Mouse (Mus musculus) thymus, adult 2 months (tissue): ENCODE results near the gene Dchs1. TPM values are rescaled to one million over a fixed set of nuclear protein-coding genes. Genes with fewer than 3 reads are reported as not detected.

Experiments used
- DNase-seq: peaks from one replicate; pipeline ENCODE4 v3.0.0; 2021
- H3K27ac ChIP-seq: fragments of 200-500 bp; 2 replicates; pipeline ENCODE4 v1.5.1; 2012; ENCODE audit warnings: low read length, control low read depth; ENCODE audit not compliant: control insufficient read depth, insufficient read depth
- H3K27me3 ChIP-seq: fragments of 200-500 bp; 2 replicates; pipeline ENCODE4 v1.6.1; 2012; ENCODE audit warnings: mild to moderate bottlenecking, low read length, moderate library complexity, mixed read lengths; ENCODE audit not compliant: control insufficient read depth, insufficient read depth
- H3K36me3 ChIP-seq: fragments of 200-500 bp; 2 replicates; pipeline ENCODE4 v1.6.1; 2012; ENCODE audit warnings: mild to moderate bottlenecking, low read length, moderate library complexity; ENCODE audit not compliant: control insufficient read depth, insufficient read depth
- H3K4me1 ChIP-seq: fragments of 200-500 bp; replicated peaks from 2 replicates; pipeline ENCODE4 v1.6.1; 2012; ENCODE audit warnings: low read length; ENCODE audit not compliant: control insufficient read depth, insufficient read depth
- H3K4me3 ChIP-seq: fragments of 200-500 bp; 2 replicates; pipeline ENCODE4 v1.5.1; 2012; ENCODE audit warnings: mild to moderate bottlenecking, low read length, control low read depth, moderate library complexity; ENCODE audit not compliant: control insufficient read depth, insufficient read depth
- CTCF ChIP-seq: fragments of 200-500 bp; IDR thresholded peaks from 2 replicates; pipeline ENCODE4 v1.5.1; 2012; ENCODE audit warnings: mild to moderate bottlenecking, control low read depth, low read length, moderate library complexity, borderline replicate concordance; ENCODE audit not compliant: control insufficient read depth, poor library complexity, insufficient read depth; ENCODE audit errors: extremely low read depth
- POLR2A ChIP-seq: fragments of 200-500 bp; IDR thresholded peaks from 2 replicates; pipeline ENCODE4 v1.6.1; 2012; ENCODE audit warnings: mild to moderate bottlenecking, low read length, control low read depth, moderate library complexity; ENCODE audit not compliant: control insufficient read depth, poor library complexity, insufficient read depth; ENCODE audit errors: extremely low read depth
- WGBS: fragments of 180-500 bp; shearing (Covaris S2); methylation state at CpG from one replicate; pipeline ENCODE4 v1.1.7; 2018; 5-methylcytosine and 5-hydroxymethylcytosine counted together
- polyA plus RNA-seq: library from polyadenylated mRNA; depleted of rRNA; stranded (reverse); fragments of >200 nt; gene quantifications from 2 replicates; pipeline ENCODE4 v1.2.3, GENCODE M21; 2012; rRNA removed

Gene Dchs1
- polyA plus RNA-seq, 1 experiment: 2.1 TPM

DNA sequence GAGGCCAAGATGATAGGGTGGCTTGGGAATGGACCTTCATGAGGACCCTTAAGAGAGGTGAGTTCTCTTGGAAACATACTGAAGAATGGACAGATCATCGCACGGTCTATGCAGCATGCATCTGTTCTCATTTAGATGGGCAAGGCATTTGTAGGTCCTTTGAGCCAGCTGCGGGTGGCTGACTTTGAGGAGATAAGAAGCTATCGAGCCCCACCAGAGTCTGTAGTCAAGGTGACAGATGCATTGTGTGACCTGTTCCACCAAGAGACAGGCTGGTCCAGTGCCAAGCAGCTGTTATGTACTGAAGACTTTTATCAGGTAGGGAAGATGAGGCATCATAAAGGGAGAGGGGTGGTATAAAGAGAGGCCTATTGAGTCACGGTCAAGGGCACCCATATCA, 78.7 kb downstream of the Dchs1 start:
- no peak overlapping the region for H3K4me3 ChIP-seq
- no peak overlapping the region for H3K27ac ChIP-seq
- H3K27me3 ChIP-seq: no peaks in the 10 kb centered on the region
- no peaks in the 10 kb centered on the region for H3K36me3 ChIP-seq
- 98% methylated on average over 5 of the region's 5 CpGs for WGBS
- no peaks in the 10 kb centered on the region for H3K4me1 ChIP-seq
- DNase-seq: no peak
- TF ChIP-seq POLR2A (no peak), CTCF (no peak)

DNA sequence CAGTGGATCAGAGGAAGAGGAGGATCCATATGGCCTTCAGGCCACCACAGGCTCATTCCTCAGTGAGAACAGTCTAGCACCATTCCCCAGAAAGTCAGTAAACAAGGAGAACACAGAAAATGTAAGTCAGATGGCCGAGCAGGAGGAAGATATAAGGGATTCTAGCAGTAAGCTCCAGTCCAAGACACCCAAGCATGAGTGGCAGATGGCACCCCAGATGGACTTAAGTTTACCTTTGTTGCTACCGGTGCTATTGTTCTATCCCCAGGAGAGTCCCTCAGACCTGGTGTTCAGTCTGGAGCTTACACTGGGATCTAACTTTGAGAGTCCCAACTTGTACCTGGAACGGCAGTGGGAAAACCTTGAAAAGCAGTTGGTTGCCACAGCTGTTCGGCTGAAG, 83.6 kb downstream of the Dchs1 start:
- WGBS: 91% methylated on average over 4 of the region's 4 CpGs
- TF ChIP-seq CTCF: no peak
- TF ChIP-seq POLR2A: no peak

DNA sequence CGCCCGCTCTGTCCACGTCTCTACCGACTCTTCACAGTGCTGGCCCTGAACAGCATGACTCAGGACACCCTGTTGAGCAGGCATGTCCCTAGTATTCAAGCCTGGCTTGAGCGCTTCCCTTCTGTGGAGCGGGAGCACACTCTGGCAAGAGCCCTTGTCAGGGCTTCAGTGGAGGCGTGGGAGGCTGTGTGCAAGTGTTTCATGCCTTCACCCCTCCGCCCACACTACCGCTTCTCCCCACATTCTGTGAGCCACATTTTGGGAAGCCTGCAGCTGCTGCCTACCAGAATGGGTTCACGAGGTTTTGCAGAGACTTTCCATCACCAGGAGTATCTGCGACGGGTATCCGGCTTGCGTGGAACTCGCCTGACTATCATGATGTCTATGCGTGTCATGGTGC, 84.3 kb downstream of the Dchs1 start:
- no peak overlapping the region for H3K27ac ChIP-seq
- no peak for TF ChIP-seq POLR2A
- no peak for TF ChIP-seq CTCF
- no peaks in the 10 kb centered on the region for H3K36me3 ChIP-seq
- no peak overlapping the region for H3K4me3 ChIP-seq
- H3K4me1 ChIP-seq: no peaks in the 10 kb centered on the region
- no peaks in the 10 kb centered on the region for H3K27me3 ChIP-seq
- DNase-seq: no peak
- 93% methylated on average over 16 of the region's 16 CpGs for WGBS

More for the DNA sequence above, 83.6 kb downstream of the Dchs1 start:
- no peaks in the 10 kb centered on the region for H3K4me1 ChIP-seq
- H3K27ac ChIP-seq: no peak overlapping the region
- no peaks in the 10 kb centered on the region for H3K27me3 ChIP-seq
- no peaks in the 10 kb centered on the region for H3K36me3 ChIP-seq
- no peak for DNase-seq
- H3K4me3 ChIP-seq: no peak overlapping the region

Other genes with a start within 250 kb of the Dchs1 start
- gene Smpd1, start 233.3 kb downstream of the Dchs1 start, polyA plus RNA-seq: 43.3 and 47.7 TPM in 2 replicates
- gene Apbb1, start 206.0 kb downstream of the Dchs1 start, polyA plus RNA-seq: 17.7 and 34.8 TPM in 2 replicates
- 0.97 and 8.6 TPM in 2 replicates for gene Hpx, start 187.5 kb downstream of the Dchs1 start, polyA plus RNA-seq
- gene Trim3, start 154.1 kb downstream of the Dchs1 start, polyA plus RNA-seq: 22.0 and 24.1 TPM in 2 replicates
- 151 and 194 TPM in 2 replicates for gene Timm10b, start 147.6 kb downstream of the Dchs1 start, polyA plus RNA-seq
- 53.6 and 56.8 TPM in 2 replicates for gene Arfip2, start 147.2 kb downstream of the Dchs1 start, polyA plus RNA-seq
- gene Gm45799, start 147.1 kb downstream of the Dchs1 start, polyA plus RNA-seq: 414 and 445 TPM in 2 replicates
- 1.4 and 2.7 TPM in 2 replicates for gene Dnhd1, start 136.8 kb downstream of the Dchs1 start, polyA plus RNA-seq
- gene Ilk, start 51.1 kb downstream of the Dchs1 start, polyA plus RNA-seq: 179 and 182 TPM in 2 replicates
- gene Rrp8, start 50.3 kb downstream of the Dchs1 start, polyA plus RNA-seq: 16.3 and 17.1 TPM in 2 replicates
- gene Taf10, start 43.3 kb downstream of the Dchs1 start, polyA plus RNA-seq: 553 and 667 TPM in 2 replicates
- 134 and 153 TPM in 2 replicates for gene Tpp1, start 35.4 kb downstream of the Dchs1 start, polyA plus RNA-seq
- 140 and 157 TPM in 2 replicates for gene Mrpl17, start 23.4 kb upstream of the Dchs1 start, polyA plus RNA-seq
- gene Gm4070, start 166.3 kb upstream of the Dchs1 start, polyA plus RNA-seq: 2.6 and 5.1 TPM in 2 replicates